Mouse (Mus musculus) gastrocnemius, postnatal 25 days (tissue): ENCODE measurements around the gene Lfng. TPM values are rescaled to one million over a fixed set of nuclear protein-coding genes. Genes with fewer than 3 reads are reported as not detected.

ENCODE experiments used
- DNase-seq: peaks from one replicate; pipeline ENCODE4 v3.0.0; 2022
- total RNA-seq, 2 experiments: library from RNA; stranded (reverse); gene quantifications; 1 replicate in 1 of 2; 2 replicates in 1 of 2; pipeline ENCODE4 v1.2.3; 2021

The Lfng gene
- total RNA-seq, 2 experiments from 2014 or later: 2.7 to 5.5 TPM

DNA sequence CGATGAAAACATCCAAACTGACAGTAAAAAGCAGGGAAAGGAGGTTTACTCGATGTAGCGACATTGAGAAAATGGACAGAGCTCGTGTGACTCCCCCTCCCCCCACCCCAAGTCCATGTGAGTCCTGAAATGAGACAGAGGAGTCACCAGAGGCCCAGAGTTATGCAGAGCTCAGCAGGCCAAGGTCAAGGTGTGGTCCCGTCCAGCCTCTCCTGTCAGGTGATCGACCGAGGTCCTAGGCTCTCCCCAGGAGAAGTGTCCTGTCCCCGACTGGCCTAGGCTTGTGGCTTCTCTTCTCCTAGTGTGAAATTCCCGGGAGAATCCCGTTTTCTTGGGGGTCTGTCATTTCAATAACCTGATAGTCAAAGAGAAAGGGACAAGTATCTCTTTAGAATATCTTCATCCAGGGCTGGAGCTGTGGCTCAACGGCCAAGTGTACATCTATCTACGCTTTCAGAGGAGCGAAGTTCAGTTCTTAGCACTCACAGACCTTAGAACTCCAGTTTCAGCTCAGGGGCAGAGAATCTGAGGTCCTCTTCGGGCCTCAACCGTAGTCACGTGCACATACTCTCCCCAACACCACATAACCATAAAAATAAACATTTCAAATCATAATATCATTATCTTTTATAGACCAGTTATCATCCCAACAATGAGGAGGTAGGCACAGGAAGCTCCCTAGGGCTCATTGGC lies 17.9 kb upstream of the Lfng start:
- DNase-seq: no peak

GRCm38 (mm10) chr5:140594846-140595245 lies 12.3 kb upstream of the Lfng start:
- DNase-seq: no peak

DNA sequence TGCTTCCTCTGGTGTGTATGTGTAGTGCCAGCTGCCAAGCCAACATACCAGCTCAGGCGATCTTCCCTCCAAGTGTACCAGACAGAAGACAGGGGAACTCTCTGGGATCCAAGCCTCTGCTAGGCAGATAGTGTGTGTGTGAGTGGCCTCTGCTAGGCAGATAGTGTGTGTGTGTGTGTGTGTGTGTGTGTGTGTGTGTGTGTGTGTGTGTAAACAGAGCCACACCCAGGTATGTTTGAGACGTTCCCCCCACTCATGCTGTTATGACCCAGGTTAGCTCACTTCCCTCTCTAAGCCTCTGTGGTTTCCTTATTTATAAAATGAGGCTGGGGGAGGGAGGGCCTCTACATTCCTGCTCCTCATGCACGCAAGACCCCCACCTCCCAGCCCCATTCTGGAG lies 10.7 kb upstream of the Lfng start:
- no peak for DNase-seq

DNA sequence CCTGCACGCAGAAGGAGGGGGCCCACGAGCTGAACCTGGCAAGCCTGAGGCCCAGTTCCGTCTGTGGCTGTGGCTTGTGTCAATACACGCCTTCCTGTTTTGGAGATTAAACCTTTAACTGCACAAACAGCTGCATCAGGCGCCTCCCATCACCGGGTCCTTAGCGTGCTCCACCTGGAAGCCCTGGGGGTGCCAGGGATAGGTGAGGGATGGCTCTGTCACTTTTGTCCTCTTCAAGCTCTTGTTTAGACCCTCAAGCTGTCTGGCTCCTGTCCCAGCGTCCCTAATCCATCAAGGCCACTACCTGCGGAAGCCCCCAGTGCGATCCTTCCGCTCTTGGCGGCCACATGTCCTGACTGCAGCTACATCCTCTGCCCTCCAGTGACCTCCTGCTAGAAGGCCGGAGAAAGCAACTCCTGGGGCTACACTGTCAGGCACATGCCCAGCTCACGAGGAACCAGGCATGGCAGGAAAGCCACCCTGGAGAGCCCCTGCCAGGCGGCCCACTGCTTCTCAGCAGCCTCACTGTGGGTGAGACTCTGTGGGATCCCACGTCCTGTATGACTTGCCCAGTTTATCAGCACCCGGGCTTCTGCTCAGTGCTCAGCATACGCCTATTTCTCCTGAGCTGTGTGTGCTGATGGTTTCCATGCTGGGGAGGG lies 10.1 kb upstream of the Lfng start:
- no peak for DNase-seq

- no peak for DNase-seq
Measured at GRCm38 (mm10) chr5:140597787-140598186, 9.3 kb upstream of the Lfng start.

- no peak for DNase-seq
Measured at GRCm38 (mm10) chr5:140599939-140600338, 7.2 kb upstream of the Lfng start.

GRCm38 (mm10) chr5:140601712-140602111 lies 5.4 kb upstream of the Lfng start:
- no peak for DNase-seq

DNA sequence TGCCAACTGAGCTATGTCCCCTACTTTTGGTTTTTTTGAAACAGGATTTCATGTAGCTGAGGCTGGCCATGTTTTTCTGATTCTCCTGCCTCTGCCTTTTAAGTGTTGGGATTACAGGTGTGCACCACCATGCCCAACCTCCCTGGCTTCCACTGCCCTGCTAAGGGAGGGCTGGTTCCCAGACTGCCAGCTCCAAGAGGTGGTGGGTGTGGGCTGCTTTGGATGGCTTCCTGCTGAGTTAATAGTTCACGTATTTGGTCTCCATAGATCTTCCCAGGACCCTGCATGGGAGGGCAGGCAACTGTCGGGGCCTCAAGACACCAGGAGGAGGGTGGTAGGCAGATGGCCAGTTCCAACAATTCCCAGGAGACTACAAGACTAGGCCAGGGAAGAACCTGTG lies 4.6 kb upstream of the Lfng start:
- no peak for DNase-seq

DNA sequence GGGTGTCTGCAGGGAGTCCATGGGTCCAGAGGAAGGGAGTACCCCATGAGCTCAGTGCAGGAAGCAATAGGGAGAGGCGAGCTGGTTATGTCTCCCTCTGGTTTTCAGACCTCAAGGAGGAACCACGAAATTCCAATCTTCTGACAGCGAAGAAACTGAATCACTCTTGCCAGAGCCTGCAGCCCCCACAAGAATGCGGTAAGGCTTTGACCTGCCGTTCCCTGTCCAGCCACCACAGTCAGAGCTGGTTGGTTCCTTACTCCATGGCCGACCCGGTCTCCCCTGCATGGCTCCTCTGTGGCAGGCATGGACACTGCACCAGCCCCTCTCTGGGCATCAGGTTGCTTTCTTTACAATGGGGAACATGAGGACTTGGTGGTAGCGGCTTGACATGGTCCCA lies 2.7 kb upstream of the Lfng start:
- no peak for DNase-seq

DNA sequence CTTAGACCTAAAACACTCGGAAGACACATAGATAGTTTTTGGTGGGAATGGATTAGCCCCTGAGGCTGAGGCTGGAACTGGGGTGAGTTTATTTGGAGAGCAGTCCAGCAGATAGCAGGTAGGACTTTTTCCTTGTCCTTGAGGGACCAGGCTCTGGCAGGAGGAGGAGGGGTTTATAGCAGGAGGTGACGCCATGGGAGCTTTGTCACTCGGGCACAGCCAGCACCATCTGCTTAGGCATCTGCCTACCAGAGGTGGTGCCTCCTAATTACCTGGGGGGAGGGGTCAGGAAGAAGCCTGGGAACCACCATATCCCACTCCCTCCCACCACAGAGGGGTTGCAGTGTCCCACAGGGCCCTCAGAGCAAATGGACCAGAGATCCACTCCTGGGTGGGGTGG lies 1.9 kb upstream of the Lfng start:
- DNase-seq: no peak

GRCm38 (mm10) chr5:140606386-140606785 lies 734 bp upstream of the Lfng start:
- no peak for DNase-seq

GRCm38 (mm10) chr5:140607836-140608633 lies 915 bp downstream of the Lfng start:
- no peak for DNase-seq

DNA sequence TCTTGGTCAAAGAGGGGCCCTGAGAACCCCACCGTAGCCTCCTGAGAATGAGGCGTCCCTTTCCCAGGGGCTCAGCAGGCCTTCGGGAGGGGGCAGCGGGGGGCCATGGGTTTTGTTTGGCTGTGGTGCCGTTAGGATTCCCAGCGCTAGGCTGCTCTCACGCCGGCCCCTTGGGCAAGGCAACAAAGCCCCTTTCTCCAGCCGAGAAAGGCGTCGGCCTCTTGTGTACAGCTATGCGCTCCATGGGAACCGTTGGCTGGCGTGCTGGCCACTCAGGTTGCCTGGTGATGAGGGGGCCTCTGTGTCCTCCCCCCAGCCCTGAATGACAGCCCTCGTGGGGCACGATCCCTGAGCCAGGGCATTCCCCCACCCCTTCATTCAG lies 1.5 kb downstream of the Lfng start:
- DNase-seq: no peak

DNA sequence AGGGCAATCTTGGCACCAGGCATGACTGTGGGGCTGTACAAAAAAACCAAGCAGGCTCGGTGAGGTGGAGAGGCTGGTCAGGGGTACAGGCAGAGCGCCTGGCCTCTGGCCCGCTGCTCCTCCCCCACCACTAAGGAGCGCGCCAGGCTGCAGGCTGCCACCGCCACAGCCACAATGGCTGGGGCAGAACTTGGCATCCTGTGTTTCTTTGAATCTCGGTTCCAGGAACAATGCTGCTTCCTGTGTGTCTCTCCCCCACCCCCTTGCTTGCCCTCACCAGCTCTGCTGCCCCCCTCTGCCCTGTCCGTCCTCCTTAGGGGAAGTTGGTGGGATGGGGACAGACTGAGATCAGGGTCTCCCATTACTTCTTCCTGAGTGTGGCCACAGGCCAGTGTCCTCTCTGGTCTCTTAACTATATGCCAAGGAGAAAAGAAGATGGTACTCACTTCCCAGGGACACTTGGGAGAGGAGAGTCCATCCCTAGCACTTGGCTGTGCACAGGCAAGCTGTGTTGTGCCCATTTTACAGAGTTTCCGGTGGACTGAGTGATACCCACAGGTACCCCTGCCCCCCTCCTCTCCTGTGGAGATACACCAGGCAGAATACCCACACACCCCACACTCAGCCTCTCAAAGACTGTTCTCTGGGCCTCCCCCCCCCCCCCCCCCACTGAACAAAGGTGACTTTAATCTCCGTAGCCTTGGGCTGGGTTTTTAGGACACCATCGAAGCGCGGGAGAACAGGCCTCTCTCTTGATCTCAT lies 2.6 kb downstream of the Lfng start:
- peak; percentile 41 for DNase-seq

DNA sequence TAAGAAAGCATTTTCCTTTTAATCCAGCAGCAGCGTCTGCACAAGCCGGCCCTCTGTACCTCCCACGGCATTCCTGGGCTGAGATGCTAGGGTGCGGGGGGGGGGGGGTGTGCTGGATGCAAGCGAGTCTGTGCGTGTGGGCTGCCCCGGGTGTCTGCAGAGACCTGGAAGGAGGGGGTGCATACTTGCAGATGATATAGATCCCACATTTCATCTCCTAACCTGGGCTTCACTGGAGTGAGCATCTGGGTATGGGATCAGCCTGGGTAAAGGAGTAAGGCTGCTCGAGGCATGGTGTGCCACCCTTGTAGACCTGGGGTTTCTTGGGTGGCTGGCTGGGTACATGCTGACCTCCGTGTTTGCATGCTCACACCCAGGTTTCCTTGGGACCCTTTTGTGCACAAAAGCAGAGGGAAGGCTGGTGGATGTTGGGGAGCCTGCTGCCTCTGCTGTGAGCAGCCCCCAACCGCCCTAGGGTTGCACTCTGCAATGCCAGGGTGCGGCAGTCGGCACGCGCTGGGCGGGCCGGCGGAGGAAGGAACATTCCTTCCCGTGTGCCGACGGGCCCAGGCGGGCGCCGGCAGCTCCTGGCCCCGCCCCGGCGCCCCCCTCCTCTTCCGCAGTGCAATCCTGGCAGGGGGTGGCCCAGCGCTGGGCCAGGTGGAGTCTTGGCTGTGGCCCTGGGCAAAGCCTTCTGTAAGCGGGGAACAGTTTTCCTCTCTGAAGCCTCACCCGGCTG lies 3.3 kb downstream of the Lfng start:
- DNase-seq: peak; percentile 65

DNA sequence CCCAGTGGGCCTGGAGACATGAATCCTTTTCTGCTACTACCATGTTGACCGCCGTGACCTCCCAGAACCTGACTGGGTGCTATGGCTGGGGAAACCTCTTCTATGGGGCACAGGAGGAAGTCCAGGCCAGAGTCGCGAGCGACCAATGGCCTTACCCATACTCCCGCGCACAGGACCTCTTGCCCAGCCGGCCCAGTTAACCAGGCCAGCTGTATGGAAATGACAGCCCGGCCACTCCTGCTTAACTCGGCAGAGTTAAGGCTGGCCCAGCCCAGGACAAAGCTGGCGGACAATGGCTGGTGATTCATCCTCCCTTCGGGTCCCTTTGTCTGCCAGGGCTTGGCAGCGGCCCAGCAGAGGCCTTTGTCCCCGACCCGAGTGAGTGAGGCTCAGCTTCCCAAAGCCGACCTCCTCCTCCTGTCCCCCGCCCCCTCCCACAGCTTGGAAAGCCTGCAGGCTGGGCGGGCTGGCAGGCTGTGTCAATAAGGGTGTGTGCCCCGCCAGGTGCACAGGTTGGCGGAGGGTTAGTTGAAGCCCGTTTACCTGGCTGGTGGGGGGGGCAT lies 4.0 kb downstream of the Lfng start:
- DNase-seq: peak; percentile 82

DNA sequence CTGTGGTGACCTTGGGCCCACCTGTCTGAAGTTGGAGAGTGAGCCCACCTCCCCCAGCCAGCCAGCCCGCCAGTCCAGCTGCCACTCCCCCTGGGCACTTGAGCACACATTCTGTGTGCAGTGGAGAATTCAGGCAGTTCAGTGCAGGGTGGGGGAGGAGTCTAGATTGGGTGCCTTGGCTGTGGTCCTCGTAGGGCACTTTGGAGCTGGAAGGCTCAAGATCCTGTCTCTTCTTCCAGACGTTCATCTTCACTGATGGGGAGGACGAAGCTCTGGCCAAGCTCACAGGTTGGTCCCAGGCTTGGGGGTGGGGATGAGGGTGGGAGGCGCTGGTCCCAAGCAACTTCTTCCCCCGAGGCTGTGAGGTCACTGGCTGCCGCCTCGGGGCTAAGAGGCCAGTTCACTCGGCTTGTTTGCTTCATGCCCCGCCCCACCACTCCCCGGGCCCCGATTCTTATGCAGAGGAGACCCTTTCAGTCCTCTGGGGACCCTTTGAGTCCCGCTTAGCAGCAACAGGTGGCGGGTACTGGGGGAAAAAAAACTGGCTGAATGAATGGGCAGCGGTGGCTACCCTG lies 4.6 kb downstream of the Lfng start:
- DNase-seq: no peak

- no peak for DNase-seq
Measured at GRCm38 (mm10) chr5:140612191-140612590, 5.1 kb downstream of the Lfng start.

GRCm38 (mm10) chr5:140614141-140614540 lies 7.0 kb downstream of the Lfng start:
- DNase-seq: no peak

DNA sequence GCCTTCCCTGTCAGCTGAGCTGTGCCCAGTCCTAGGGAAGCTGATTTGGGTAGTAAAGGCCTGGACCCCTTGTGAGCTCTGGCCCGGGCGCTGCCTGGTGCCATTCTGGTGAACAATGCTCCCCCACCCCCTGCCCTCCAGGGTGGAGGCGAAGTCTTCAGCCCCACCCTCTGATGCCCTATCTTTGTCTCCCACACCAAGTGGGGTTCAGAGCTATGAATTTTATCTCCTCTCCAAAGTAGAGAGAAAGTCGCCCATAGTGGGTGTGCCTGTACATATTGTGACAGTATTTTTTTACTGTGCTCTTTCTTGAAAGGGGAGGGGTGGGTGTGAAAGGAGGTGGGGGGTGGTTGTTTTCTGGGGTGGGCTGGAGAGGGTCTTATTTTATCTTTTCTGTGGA lies 7.7 kb downstream of the Lfng start:
- DNase-seq: no peak
